Mouse (Mus musculus): ENCODE results near the gene Cmss1. TPM values are rescaled to one million over a fixed set of nuclear protein-coding genes. Genes with fewer than 3 reads are reported as not detected.

Cmss1 gene
- total RNA-seq, 2 experiments from 2014 or later, result 16.6 to 18.9 TPM

DNA sequence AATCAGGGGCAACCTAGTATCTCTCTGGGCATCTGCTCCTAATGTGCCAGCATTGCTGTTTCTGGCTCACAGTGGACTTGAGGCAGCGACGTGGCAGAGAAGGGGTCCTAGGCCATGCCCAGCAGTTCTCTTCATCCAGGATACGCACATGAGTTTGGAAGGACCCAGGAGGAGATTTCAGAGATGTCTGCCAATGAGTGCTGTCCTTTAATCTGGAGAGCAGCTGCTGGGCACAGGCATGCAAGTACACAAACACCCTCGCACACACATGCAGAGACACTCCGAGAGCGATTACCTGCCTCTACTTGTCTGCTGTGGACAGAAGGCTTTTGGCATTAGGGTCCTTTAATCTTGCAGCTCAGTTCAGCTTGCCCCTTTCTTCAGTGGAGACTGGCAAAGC is 253.9 kb downstream of the Cmss1 start, which contains the start of gene Filip1l:
Filip1l (plus strand) TSS at position 343 of the 400 bp plus-strand sequence.
- no peak for DNase-seq (ENCODE audit: low spot score in 2 of 2)

DNA sequence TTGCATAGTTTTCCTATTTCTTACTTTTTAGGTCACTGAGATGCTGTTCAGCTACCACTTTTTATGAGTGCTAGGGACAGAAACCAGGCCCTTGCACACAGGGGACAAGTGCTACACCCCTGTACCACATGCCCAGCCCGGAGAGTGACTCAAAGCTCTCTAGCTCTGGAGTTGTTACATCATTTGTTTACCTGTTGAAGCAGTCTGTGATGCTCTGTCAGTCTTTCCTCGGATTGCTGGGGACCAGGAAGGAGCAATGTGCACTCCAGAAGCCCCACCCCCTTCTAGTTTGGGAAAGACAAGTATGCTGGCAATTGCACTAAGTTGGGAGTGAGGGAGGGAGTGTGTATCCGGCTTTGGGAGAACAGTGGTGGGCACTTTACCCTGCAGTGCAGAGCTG is 257.0 kb downstream of the Cmss1 start:
- DNase-seq (ENCODE audit: low spot score in 2 of 2), result no peak

DNA sequence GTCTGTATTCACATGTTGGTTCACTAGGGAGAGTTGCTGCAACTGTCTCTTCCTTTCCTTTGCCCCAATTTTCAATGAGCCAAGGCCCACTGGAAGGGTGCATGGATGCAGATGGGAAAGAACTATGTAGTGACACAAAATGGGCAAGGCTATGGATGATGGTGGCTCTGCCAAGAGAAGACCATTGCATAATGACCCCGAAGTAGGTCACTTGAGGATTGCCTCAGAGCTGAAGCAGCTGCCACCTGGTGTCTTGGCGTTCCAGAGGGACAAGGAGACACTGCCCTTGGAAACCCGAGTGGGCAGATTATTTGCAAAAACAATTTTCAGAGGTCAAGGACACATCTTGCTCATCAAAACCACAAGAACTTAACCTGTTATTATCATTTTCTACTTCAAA is 257.6 kb downstream of the Cmss1 start:
- no peak for DNase-seq (ENCODE audit: low spot score in 2 of 2)

DNA sequence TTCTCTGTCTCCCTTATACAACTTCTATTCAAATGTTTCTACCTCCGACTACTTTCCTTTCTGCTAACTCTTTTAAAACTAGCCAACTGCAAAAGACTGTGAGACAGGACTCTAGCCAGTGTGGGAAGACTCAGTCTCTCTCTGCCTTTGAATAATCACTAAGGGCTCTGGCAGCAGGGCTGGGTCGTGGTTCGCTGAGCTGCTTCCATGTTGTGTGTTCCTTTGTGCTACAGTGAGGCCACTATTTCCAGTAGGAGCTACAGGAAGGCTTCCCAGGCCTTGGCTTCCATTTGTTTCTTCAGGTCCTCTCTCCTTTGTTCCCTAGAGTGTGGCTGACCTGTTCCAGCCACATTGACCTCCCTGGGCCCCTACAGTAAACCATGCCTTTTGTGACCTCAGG is 260.4 kb downstream of the Cmss1 start:
- no peak for DNase-seq (ENCODE audit: low spot score in 2 of 2)

DNA sequence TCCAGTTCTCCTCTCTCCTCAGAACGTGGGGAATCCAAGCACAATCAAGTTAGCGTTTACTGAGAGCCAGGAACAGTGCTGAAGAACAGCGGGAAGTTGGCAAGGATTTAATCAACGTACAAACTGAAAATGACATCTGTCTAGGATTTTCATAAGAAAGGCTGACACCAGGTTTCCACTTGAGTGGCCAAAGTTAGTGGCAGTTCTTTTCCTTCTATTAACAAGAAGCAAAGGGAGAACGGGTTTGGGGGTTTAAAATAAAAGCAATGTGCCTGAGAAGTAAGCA is 266.1 kb downstream of the Cmss1 start:
- no peak for DNase-seq (ENCODE audit: low spot score in 2 of 2)

DNA sequence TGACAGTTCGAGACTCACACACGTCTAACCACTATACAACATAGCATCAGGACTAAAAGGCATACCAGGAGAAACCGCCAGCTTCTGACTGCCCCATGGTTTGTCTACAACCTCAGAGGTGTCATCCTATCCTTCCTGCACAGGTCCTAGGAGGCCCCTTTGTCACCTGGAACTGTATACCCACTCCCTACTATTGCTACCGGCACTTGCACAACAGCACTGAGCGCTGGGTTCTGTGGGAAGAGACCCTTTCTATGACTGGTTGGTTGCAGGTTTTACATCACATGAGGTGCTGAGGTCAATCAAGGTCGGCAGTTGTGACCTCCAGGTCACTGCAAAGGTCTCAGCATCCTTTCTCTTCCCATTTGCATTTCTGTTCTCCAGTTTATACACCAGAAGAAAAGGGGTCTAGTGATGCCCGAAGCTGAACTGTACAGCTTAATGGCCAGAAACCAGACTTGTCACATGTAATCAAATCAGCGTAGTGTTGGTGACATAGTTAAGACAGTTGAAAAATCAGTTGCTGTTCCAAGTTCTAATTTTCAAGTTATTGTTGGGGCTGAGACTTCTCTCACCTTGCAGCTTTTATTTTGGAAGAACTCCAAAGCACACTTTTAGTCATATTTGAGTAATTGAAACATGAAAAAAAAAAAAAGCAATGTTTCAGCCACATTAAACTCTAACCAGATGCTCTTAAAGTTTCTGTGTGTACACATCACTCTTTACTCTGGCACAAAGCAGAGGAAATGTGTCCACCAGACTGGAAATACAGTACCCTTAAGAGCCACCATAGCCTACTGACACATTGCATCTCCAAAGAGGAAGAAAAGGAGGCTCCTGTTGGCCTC is 266.7 kb downstream of the Cmss1 start:
- DNase-seq (ENCODE audit: low spot score in 2 of 2), result no peak

DNA sequence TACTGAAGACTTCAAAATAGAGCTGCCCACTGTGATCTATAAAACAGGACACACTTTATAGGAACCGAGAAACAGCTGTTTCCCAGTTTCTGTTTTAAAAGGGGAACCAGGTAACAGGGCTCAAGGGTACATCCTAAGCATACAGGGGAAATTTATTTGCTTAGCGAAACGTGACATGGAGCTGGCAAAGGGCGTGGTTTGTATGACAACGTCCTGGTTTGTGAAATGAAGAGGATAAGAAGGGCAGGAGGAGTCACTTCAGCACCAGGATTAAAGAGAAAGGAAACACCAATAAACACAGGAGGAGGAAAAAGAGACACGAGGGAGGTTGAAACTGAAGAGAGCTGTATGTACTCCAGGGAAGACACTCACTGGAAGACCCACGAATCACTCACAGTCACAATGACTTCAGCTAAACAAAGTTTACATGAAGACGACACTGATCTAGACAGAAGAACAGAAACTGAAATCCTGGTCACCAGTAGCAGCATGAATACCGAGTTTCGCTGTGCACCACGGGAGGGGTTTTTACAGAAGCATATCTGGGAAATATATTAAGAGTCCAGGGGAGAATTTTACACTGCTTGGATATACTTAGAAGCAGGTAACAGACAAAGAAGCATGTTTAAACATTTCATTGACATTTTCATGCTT is 269.8 kb downstream of the Cmss1 start:
- DNase-seq (ENCODE audit: low spot score in 2 of 2), result no peak

DNA sequence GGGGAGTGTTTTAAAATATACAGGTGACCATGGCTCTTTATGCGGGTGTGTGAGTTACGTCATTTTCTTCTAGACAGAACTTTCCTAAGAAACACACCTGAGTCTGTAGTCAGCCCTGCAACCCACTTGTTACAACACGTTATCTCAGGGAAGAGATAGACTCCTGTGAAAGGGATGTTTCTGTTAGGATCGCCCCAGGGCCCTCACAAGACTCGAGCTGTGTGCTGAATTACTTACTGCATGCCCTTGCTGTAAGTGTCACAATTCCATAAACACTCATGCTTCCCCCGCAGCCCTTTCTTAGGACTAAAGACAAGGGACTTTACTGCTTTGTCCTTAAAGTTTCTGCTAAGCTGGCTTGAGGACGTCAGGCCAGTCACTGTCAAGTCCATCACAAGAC is 274.4 kb downstream of the Cmss1 start:
- no peak for DNase-seq (ENCODE audit: low spot score in 2 of 2)

DNA sequence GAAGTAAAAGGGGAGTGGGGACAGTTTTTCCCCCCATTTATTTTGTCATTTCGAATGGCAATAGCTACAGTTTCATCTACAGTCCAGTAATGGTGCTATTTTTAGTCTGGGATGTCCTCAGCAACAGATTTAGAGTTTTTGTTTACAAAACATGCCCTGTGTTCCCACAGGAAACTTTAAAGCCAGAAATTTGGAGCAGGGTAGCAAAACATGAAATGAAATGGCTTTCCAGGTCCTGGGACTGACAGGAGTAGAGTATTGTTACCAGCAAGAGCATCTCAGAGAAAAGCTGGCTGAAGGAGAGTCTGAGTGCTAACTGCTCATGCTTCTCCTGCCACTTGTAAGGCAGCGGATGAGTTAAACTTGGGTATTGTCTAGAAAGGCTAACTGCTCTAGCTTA is 276.6 kb downstream of the Cmss1 start:
- DNase-seq (ENCODE audit: low spot score in 2 of 2), result no peak

DNA sequence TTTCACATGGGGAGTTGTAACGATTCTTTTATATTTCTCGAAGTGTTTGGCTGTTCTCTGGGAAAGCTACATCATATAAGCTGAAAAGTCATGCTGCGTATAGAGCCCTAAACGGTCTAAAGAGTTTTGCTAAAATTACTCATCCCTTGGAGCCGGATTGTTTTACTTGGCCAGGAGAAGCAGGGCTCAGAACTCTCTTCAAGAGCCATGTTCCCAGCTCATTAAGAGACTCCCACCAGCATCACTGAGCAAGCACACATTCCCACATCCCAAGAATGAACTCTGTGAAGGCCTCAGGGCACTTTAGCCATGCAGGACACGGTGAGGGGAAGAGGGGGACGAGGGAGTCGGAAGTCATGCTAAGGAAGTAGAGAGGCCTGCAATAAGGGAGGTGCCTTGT is 277.6 kb downstream of the Cmss1 start:
- no peak for DNase-seq (ENCODE audit: low spot score in 2 of 2)

DNA sequence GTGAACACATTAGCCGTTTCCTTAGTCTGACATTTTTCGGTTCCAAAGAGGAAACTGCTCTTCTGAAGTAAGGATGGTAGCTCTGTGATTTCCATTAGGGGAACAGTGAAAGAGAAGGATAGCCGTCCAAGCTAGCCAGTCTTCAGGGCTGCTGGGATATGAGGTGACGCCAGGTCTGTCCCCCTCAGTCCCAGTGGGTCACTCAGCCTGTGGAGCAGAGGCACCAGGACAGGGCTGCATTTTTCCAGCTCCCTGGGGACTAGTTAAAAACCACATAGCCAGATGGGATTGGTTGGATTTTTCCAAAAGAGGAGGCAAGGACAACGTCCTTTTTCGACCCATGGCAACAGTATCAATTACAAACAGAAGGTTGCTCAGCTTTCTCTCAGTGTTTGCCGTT is 279.7 kb downstream of the Cmss1 start:
- peak; percentile 27 to 51 for DNase-seq (ENCODE audit: low spot score in 2 of 2)

DNA sequence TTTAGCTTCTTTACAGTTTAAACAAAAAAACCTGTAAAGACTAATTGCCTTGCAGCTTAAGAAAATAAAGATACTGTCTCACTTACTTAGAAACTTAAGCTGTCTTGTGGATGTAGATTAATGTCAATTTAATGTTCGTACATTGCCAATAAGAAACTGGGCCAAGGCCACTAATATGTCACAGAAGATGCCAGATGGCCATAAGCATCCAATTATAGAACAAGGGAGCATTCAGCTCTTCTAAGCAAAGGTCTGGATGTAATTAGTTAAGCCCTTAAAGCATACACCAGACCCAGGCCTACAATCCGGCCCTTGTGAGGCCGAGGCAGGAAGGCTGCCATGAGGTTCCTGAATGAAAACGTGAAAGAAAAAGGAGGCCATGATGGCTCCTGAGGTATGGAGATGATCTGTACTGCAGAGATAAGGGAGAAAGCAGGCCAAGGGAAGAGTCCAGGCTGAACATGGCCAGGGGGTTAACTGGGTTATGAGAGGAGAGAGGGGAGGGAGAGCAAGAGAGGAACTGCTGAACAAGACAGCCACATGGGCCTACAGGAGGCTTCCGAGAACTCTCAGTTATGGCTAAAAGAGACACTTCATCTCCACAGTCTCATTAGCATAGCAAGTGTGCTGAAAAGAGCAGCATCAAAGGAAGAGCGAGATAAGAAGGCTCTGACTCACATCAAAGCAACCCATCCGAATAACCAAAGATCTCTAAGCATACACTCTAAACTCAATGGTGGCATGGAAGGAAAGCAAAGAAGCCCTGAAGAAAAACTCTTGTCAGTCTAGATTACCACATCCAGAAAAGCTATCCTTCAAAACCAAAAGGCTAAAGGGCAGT is 287.2 kb downstream of the Cmss1 start:
- DNase-seq (ENCODE audit: low spot score in 2 of 2), result no peak

DNA sequence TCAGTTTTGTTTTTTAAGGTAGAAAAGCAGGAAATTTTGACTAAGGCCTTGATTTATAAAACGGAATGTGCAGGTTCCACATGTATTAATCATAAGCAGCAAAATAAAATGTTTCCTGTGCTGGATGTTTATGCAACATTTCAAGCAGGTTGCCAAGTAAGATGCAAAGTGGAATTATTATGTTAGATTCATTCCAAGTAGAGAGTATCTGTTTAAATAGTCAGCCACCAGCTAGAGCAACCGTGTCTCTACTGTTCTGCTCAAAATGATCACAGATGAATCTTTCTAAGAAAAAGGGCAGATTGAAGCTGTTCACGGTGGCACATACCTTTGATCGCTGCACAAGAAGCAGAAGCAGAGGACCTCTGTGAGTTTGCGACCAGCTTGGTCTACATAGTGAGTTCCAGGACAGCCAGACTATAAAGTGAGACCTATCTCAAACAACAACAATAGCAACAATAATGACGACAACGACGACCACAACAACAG is 288.0 kb downstream of the Cmss1 start:
- DNase-seq (ENCODE audit: low spot score in 2 of 2), result no peak

DNA sequence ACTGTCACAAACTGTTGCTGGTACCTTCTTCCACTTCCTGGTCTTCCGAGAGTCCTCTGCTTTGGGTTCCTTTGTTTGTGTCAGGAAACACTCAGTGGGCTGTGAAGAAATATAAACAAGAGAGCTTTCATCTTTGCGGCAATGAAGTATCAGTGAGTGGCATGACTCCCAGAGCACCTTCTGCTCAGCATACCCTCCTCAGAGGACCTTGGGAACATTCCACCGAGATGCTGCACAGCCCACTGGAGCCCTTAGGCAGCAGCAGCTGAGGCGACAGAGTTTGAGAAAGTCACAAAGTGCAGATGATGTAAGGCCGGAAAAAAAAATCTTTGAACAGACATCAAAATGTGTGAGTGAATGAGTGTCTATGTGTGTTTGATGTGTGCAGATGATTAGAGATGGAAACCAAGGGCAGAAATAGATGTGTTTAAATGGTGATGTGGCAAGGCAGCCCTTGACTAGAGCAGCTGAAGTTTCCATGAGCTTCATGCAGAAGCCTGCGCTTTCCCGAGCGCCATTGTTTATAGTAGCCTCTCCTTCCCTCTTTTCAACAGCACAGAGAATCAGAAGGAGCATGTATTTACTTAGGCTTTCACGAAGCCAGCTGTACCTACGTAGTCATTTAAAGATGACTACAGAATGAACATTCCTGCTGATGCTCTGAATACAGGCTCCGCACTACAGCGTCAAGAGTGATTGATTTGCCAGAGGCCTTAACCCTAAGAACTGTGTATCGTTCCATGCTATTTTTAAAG is 288.6 kb downstream of the Cmss1 start:
- DNase-seq (ENCODE audit: low spot score in 2 of 2), result no peak

DNA sequence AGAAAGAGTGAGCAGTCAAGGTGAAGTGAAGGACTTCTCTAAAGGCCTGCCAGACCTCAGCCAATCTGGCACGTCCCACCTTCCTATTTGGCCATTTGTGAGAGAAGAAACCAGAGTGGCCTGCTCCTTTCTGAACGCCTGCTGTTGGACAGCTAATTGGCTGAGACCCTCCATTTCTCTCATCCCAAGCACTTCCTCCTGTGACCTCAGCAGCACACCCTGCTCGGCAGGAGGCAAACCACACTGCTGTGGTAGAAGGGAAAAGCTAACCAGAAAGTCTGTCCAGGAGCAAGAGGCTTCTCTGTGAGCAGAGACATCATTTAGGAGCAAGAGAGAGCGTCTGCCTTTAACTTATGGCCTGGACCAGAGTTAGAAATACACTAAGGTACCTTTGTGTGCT is 289.5 kb downstream of the Cmss1 start:
- no peak for DNase-seq (ENCODE audit: low spot score in 2 of 2)

DNA sequence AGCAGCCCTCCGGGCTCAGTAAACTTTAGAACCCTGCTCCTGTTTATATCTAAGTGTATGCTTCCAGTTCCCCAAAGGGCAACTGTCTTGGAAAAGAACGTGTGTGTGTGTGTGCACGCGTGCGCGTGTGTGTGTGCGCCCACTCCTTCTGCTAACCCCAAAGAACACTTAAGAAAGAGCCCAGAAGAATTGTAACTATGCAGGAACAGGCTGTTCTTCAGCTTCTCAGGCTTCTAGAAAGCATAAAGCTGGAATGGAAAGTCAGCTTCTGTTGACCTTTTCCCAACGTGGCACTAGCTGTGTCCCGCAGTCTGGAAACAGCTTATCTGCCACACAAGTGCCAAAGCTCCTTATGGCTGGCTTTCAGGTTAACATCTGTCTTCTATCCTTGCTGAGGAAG is 291.6 kb downstream of the Cmss1 start:
- DNase-seq (ENCODE audit: low spot score in 2 of 2), result no peak

DNA sequence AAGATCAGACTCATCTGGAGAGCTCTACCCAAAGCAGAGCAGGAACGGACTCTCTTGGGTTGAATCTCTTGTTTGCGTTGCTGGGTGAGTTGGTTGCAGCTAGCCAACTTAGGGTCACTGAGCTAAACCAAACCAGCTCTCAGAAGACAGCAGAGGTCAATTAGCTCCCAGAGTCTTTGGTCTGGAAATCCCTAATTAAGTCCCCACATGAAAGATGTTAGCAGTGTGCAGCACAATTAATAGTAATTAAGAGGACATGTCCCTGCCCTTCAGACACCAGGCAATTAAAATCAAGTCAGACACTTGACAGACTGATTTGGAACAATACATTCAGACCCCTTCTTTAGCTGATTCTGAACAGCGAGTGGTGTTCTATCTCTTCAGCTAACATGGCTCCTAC is 292.4 kb downstream of the Cmss1 start:
- no peak for DNase-seq (ENCODE audit: low spot score in 2 of 2)

DNA sequence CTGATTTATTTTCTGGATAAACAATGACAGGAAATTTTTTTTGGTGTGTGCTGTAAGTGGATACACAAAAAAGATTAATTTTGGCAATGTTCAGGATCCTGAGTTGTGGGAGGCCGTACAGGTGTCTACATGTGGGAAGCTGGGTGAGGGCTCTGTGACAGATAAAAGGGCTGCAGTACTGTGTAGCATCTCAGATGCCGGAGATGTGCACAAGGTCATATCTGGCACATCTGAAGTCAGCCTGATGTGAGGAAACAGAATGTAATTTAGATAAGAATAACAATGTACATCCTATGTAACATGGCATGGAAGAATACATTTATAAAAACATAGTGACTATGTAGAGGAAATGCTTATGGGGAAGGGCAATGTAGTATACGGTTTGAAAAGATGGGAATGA is 293.2 kb downstream of the Cmss1 start:
- no peak for DNase-seq (ENCODE audit: low spot score in 2 of 2)

DNA sequence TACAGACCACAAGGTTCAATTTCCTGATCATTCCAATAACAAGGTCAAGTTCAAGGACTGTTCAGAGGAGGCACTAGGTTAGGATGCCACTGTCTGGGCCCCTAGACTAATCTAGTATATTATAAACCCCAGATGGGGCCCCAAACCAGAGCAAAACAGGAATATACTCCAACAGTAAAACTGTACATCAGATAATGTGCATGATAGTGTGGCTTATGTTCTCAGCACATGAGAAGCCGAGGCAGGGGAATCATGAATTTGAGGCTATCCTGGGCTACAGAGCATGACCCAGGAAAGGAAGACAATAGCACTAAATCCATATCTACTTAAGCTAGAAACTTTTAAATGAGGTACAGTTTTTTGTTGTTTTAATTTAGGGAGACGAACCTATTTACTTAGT is 294.5 kb downstream of the Cmss1 start:
- no peak for DNase-seq (ENCODE audit: low spot score in 2 of 2)

DNA sequence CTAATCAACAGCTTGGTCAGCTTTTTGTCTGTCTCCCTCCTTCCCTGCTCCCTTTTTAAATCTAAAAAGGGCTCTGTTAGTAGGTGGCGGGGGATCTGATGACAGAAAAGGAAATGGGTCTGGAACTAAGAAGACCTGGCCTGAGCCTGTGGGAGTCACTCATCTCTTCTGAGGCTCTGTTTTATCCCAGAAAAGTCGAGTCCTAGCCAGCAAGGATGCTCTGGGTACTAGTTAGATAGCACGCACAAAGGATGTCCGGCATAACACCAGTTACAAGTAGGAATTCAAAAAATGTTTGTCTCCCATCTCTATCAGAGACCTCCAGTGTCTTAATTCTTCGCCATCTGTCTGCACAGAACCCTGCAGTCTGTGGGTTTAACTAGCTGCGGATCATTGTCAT is 301.2 kb downstream of the Cmss1 start:
- DNase-seq (ENCODE audit: low spot score in 2 of 2), result no peak

DNA sequence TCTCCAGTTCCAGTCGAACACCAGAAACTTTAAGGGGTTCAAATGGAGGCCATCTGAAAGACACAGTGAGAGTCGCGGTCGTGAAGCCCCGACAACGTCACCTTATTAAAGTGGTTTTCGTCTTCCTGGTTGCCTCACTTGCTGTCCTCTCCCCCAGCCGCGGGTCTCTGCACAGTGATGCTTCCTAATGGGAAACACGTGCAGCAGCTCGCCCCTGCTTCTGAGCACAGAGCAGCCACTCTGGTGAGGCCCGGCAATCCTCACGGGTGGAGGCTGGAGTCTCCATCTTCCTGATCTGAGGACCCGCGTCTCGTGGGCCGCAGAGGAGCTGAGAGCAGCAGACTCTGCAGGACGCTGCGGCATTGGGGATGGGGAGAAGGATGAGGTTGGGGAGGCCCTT is 302.9 kb downstream of the Cmss1 start:
- no peak for DNase-seq (ENCODE audit: low spot score in 2 of 2)

Measured in gastrocnemius, postnatal 4 days (tissue).